Mouse (Mus musculus) effector memory CD4-positive, alpha-beta T cell, adult 5 months (primary cell): ENCODE results near the gene Ppip5k1. TPM values are rescaled to one million over a fixed set of nuclear protein-coding genes. Genes with fewer than 3 reads are reported as not detected.

Experiments used
- polyA plus RNA-seq: library from polyadenylated mRNA; unstranded; fragments of 100-300 nt; shearing (Covaris generic); gene quantifications from one replicate; pipeline ENCODE4 v1.2.1, GENCODE M21; 2017

Ppip5k1 gene
- polyA plus RNA-seq, result 13.4 TPM

DNA sequence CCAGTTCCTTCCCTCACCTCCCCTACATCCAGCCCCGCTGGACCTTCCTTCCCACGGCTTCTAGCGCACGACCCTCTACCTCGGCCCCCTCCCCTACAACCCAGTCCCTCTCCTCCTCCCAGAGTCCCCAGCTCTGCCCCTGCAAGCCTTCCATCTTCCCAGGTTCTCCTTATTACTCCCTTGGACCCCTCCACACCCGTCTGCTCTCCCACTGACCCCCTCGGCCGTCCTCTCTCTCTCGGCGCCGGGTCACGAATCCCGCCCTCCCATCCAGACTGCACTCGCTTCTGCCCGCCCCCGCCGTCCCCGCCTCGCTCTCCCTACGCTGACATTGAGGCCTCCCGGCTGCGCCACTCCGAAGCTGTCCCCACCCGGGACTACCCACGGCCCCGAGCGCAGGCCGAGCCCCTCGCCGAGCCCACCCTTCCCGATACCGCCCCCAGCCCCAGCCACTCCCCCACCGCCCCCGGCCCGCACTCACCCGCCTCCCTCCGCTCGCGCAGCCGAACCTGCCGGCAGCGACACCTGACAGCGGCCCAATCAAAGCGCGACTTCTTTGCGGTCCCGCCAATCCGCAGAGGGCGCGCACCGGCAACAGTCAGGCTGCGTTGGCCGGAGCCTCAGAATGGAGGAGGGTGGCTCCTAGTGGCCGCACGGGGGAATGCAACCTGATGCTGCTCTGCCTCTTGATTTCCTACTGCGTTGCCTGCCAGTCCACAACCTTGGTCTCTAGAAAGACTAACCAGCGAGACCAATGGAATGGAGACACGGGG lies at the start of gene Ppip5k1:
Gene Ppip5k1 (minus strand): TSS at position 577 of the 773 bp plus-strand sequence.

DNA sequence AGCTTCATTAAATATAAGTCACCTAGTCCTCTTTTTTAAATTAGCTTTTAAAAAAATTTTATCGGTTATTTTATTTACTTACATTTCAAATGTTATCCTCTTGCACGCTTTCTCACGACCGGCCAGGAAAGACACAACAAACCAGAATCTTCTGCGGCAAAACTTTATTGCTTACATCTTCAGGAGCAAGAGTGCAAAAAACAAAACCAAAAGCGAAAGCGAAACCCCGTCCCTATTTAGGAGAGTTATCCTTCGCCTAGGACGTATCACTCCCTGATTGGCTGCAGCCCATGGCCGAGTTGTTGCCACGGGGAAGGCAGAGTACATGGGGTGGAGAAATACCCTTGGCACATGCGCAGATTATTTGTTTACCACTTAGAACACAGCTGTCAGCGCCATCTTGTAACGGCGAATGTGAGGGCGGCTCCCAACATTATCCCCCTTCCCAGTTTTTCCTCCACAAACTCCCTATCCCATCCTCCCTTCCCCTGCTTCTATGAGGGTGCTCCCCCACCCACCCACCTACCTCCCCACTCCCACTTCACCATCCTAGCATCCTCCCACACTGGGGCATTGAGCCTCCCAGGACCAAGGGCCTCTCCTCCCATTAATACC lies 31.9 kb upstream of the Ppip5k1 start, which contains the start of gene Strc:
Gene Strc (minus strand): TSS at position 208 of the 615 bp plus-strand sequence.

DNA sequence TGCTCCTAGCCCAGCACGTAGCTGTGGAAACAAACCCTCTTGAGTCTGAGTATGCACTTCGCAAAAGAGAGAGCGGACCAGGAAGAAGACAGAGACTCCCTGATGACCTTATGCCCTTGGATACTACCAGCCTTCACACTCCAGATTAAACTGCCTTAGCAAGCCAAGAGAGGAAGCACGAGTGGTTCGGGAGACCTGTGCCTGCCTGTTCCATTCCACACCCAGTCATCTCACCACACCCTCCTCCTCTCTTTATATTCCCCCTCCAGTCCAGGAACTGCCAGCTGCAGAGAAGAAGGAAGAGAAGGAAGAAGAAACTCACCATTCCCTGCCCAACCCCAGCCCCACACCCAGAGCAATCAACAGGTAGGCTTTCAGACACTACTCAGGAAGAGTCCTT lies 2.3 kb upstream of the Ppip5k1 start, which contains the start of gene Ckmt1:
Gene Ckmt1 (plus strand): TSS at position 221 of the 400 bp plus-strand sequence.

DNA sequence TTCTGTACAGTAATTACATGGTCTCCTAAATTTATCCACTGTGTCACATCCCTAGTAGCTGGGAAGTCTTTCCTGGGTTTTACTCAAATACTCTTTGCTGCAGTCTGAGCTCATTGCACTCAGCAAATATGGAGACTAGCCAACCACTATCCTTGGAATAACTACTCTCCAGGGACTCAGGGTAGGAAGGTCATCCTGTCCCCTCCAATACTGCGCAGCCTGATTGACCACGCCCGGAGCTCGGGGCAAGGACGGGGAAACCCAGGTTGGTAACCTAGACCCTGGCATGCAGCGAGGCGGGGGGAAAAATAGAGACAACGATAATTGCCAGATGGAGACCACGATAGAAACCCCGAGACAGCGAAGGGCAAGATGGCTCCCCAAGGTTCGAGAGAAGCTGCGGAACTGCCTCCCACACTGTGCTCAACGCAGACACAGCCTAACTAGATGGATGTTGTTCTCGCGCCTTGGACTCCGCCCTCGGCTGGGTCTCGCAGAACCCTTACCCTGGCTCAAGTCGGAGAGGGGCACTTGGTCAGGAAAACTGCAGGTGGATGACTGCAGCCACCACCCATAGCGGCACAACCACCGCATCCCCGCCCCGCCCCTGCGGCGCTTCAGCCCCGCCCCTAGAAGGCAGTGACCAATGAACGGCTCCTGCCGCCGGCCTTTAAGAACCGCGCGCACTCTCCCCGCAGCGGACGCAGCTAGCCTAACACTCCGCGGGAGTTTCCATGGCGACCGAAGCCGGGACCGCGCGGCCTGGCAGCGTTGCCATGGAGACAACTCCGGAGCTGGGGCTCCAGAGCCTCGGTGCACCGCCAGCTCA lies 66.1 kb downstream of the Ppip5k1 start, which contains the start of gene Map1a:
Gene Map1a (plus strand): TSS at position 700 of the 829 bp plus-strand sequence.

DNA sequence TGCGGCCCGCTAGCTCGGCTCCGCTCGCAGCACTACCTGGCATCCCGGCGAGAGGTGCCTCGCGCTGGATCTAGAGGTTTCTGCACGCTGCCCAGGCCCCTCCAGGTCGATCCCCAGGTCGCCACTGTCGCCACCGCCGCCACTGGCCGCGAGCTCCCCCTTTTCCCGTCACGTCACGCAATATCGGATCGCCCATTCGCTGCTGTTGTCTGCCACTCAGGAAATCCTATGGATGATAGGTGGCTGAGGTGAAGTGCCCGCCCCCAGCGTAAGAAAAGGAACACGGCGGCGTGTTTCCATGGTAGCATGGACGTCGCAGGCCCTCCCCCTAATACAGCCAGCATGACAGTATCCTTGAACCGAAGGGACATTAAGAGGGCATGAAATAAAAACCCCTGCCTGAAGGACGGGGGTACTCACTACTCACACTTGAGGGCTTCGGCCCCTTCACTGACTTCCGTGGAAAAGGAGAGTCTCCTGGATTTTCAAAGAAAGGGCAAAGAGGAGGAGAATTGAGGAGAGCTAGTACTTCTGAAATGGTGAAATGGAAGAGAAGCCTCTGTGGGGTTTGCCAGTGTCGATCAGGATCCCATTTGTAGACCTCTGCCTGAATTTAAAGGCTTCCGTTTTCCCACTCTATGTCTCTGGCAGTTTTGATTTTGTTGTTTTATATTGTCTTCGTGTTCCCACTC lies 83.8 kb downstream of the Ppip5k1 start, which contains the start of gene Trp53bp1:
Gene Trp53bp1 (minus strand): TSS at position 172 of the 692 bp plus-strand sequence.

Other genes with a start within 250 kb of the Ppip5k1 start
- not detected for gene Tgm7, start 245.6 kb downstream of the Ppip5k1 start, polyA plus RNA-seq
- gene Adal, start 215.0 kb downstream of the Ppip5k1 start, polyA plus RNA-seq, result 7.2 TPM
- gene Lcmt2, start 214.7 kb downstream of the Ppip5k1 start, polyA plus RNA-seq, result 14.0 TPM
- 51.9 TPM for gene Tubgcp4, start 184.7 kb downstream of the Ppip5k1 start, polyA plus RNA-seq
- gene Zscan29, start 184.3 kb downstream of the Ppip5k1 start, polyA plus RNA-seq, result 21.5 TPM
- 69.7 TPM for gene Trp53bp1, start 84.0 kb downstream of the Ppip5k1 start, polyA plus RNA-seq
- not detected for gene Map1a, start 65.8 kb downstream of the Ppip5k1 start, polyA plus RNA-seq
- gene Ckmt1, start 2.3 kb upstream of the Ppip5k1 start, polyA plus RNA-seq, result not detected
- 0.59 TPM for gene Strc, start 31.8 kb upstream of the Ppip5k1 start, polyA plus RNA-seq
- gene Pdia3, start 58.4 kb upstream of the Ppip5k1 start, polyA plus RNA-seq, result 371 TPM
- 1.8 TPM for gene Catsper2, start 58.4 kb upstream of the Ppip5k1 start, polyA plus RNA-seq
- 0.45 TPM for gene Ell3, start 88.9 kb upstream of the Ppip5k1 start, polyA plus RNA-seq
- 338 TPM for gene Serf2, start 93.8 kb upstream of the Ppip5k1 start, polyA plus RNA-seq
- gene Hypk, start 97.9 kb upstream of the Ppip5k1 start, polyA plus RNA-seq, result 103 TPM
- not detected for gene Serinc4, start 101.4 kb upstream of the Ppip5k1 start, polyA plus RNA-seq
- gene Mfap1b, start 118.7 kb upstream of the Ppip5k1 start, polyA plus RNA-seq, result 108 TPM
- 30.9 TPM for gene Mfap1a, start 151.3 kb upstream of the Ppip5k1 start, polyA plus RNA-seq
- 3.8 TPM for gene Wdr76, start 151.3 kb upstream of the Ppip5k1 start, polyA plus RNA-seq